Mouse (Mus musculus) liver, embryonic 15.5 days (tissue): ENCODE results near the gene Daam2. TPM values are rescaled to one million over a fixed set of nuclear protein-coding genes. Genes with fewer than 3 reads are reported as not detected.
"Not testable (repeated sequence)": the region's sequence is repeated elsewhere in the genome, so short reads cannot be mapped to it uniquely, and the experiment has no call there.

ENCODE experiments used
- ATAC-seq: fragments of 200-750 bp; cut with Nextera tagmentation; 2 replicates; pipeline ENCODE4 v1.8.0; 2017; ENCODE audit warnings: moderate number of reproducible peaks, mild to moderate bottlenecking, moderate library complexity; ENCODE audit not compliant: insufficient read depth
- H3K27ac ChIP-seq: fragments of 300-500 bp; sonication (generic); replicated peaks from 2 replicates; pipeline ENCODE4 v1.5.1; 2015; ENCODE audit warnings: mild to moderate bottlenecking, inconsistent platforms
- H3K27me3 ChIP-seq: fragments of 300-500 bp; sonication (generic); 2 replicates; pipeline ENCODE4 v1.6.1; 2015; ENCODE audit warnings: mild to moderate bottlenecking, inconsistent platforms
- H3K36me3 ChIP-seq: fragments of 300-500 bp; sonication (generic); replicated peaks from 2 replicates; pipeline ENCODE4 v1.6.1; 2015; ENCODE audit warnings: moderate library complexity, mild to moderate bottlenecking, inconsistent platforms
- H3K4me1 ChIP-seq: fragments of 300-500 bp; sonication (generic); replicated peaks from 2 replicates; pipeline ENCODE4 v1.6.1; 2015; ENCODE audit warnings: inconsistent platforms
- H3K4me2 ChIP-seq: fragments of 300-500 bp; sonication (generic); 2 replicates; pipeline ENCODE4 v1.6.1; 2015; ENCODE audit warnings: moderate library complexity, mild to moderate bottlenecking, inconsistent platforms
- H3K4me3 ChIP-seq: fragments of 300-500 bp; sonication (generic); replicated peaks from 2 replicates; pipeline ENCODE4 v1.5.1; 2015; ENCODE audit warnings: mild to moderate bottlenecking, inconsistent platforms
- H3K9ac ChIP-seq: fragments of 300-500 bp; sonication (generic); 2 replicates; pipeline ENCODE4 v1.6.1; 2015; ENCODE audit warnings: moderate library complexity, mild to moderate bottlenecking, inconsistent platforms
- H3K9me3 ChIP-seq: fragments of 300-500 bp; sonication (generic); replicated peaks from 2 replicates; pipeline ENCODE4 v1.6.1; 2016; ENCODE audit warnings: inconsistent platforms
- WGBS: fragments of 180-500 bp; shearing (Covaris S2); methylation state at CpG from one replicate; pipeline ENCODE4 v1.1.7; 2015; ENCODE audit warnings: mixed read lengths; ENCODE audit not compliant: insufficient replicate concordance; 5-methylcytosine and 5-hydroxymethylcytosine counted together
- polyA plus RNA-seq: library from polyadenylated mRNA; unstranded; fragments of >200 nt; fragmentation: Nextera tagmentation; extraction: Ambion mirVana; gene quantifications from 2 replicates; pipeline ENCODE4 v1.2.1, GENCODE M21; 2015

Gene Daam2
- polyA plus RNA-seq, 1 experiment from 2014 or later = 0.33 TPM

GRCm38 (mm10) chr17:49448570-49449229, 115.4 kb downstream of the Daam2 start:
- H3K27me3 ChIP-seq = no peaks in the 10 kb centered on the region
- H3K4me1 ChIP-seq = no peaks in the 10 kb centered on the region
- no peak overlapping the region for H3K9ac ChIP-seq
- H3K36me3 ChIP-seq = peaks cover 51% of the 10 kb centered on the region
- no peak overlapping the region for H3K4me3 ChIP-seq
- no peaks in the 10 kb centered on the region for H3K9me3 ChIP-seq
- no peak for ATAC-seq
- no peak overlapping the region for H3K27ac ChIP-seq
- 82% methylated on average over 9 of the region's 9 CpGs for WGBS
- no peak overlapping the region for H3K4me2 ChIP-seq

GRCm38 (mm10) chr17:49442841-49443240, 121.3 kb downstream of the Daam2 start:
- not testable (repeated sequence) for H3K9me3 ChIP-seq, H3K27me3 ChIP-seq, H3K4me2 ChIP-seq, ATAC-seq, H3K9ac ChIP-seq, H3K4me3 ChIP-seq
- H3K36me3 ChIP-seq = peaks cover 29% of the 10 kb centered on the region
- H3K27ac ChIP-seq = peak overlapping the region; percentile 72
- peaks cover 35% of the 10 kb centered on the region for H3K4me1 ChIP-seq
- 56% methylated on average over 3 of the region's 3 CpGs for WGBS

DNA sequence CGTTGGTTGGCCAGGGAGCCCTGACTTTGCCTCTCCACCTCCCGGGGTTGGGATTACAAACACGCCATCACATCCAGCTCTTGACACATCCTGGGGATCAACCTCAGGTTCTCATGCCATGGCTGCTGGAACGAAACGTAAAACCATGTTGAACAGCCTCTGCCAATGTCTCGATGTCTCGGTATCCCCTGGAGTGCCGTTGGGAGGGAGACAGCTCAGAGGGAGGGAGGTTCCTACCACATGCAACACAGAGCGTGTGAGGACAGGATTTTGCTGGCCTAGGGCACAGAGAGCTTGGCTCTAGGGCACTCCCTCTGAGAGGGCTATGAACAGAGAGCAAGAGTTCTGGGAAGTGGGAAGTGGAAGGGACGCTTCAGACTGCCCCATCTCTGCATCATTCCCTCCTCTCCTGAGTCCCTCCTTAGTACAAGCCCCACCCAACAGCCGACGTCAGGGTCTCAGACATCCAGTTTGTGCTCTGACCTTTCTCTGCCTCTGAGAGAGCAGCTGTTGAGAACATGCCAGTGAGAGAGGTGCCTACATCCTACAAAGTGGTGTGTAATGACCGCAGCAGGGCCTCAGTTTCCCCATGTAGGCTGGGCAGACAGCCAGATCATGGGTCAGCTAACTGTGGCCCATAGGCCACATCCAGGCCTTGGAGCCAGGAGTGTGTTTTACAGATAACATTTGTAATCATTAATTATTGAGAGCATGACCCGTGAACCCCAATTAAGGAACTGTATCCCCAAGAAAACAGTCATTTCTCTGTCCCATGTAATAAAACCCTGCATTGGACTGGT, 123.6 kb downstream of the Daam2 start:
- peak overlapping the region; percentile 56 for H3K4me3 ChIP-seq

GRCm38 (mm10) chr17:49439706-49440105, 124.4 kb downstream of the Daam2 start:
- 45% methylated on average over 4 of the region's 4 CpGs for WGBS
- peak overlapping the region; percentile 97 for H3K27ac ChIP-seq
- peak; percentile 24 for ATAC-seq
- H3K36me3 ChIP-seq = peaks cover 57% of the 10 kb centered on the region
- no peaks in the 10 kb centered on the region for H3K27me3 ChIP-seq
- peak overlapping the region; percentile 68 for H3K4me2 ChIP-seq
- H3K9ac ChIP-seq = peak overlapping the region; percentile 67
- no peaks in the 10 kb centered on the region for H3K9me3 ChIP-seq
- peak overlapping the region; percentile 56 for H3K4me3 ChIP-seq
- peaks cover 65% of the 10 kb centered on the region for H3K4me1 ChIP-seq

More for the DNA sequence above, 123.6 kb downstream of the Daam2 start:
- ATAC-seq = peak; percentile 19; the same call in 1 of the 2 replicates
- Histone ChIP-seq H3K9me3 (no peaks in the 10 kb centered on the region), H3K4me2 (peak overlapping the region; percentile 68), H3K36me3 (peaks cover 49% of the 10 kb centered on the region), H3K9ac (peak overlapping the region; percentile 67), H3K4me1 (peaks cover 56% of the 10 kb centered on the region), H3K27ac (peak overlapping the region; percentile 97), H3K27me3 (no peaks in the 10 kb centered on the region)
- 69% methylated on average over 14 of the region's 14 CpGs for WGBS

DNA sequence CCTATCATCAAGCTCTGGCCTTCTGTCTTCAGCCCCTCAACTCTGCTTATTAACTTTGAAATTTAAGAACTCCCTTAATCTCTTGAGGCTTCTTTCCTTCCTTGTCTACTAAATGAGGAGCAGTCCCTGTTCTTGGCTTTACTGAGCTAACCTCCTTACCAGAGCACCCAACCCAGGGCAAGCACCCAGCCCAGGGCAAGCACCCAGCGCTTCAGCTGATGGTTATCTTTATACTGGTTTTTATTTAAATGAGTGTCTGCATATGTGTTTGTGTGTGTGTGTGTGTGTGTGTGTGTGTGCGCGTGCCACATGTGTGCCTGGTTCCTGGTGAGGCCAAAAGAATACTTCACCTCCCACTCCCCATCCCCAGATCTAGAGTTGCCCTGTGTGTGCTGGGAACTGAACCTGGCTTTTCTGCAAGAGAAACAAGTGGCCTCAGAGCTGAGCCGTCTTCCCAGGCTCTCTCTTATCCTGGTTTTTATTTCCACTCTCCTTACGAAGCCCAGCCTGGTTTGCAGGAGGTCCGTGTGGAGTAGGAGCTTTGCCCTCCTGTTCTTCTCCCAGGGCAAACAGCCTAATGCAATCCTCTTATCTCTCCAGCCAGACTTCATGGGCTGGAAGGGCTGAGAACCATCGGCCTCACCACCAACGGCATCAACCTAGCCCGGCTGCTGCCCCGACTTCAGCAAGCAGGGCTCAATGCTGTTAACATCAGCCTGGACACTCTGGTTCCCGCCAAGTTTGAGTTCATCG, 125.1 kb downstream of the Daam2 start:
- peak overlapping the region; percentile 67 for H3K9ac ChIP-seq
- H3K36me3 ChIP-seq = peaks cover 64% of the 10 kb centered on the region
- no peaks in the 10 kb centered on the region for H3K27me3 ChIP-seq
- H3K4me1 ChIP-seq = peaks cover 72% of the 10 kb centered on the region
- peak overlapping the region; percentile 97 for H3K27ac ChIP-seq
- WGBS = 20% methylated on average over 12 of the region's 12 CpGs
- H3K4me2 ChIP-seq = peak overlapping the region; percentile 68
- ATAC-seq = peak; percentile 95
- peak overlapping the region; percentile 56 for H3K4me3 ChIP-seq
- H3K9me3 ChIP-seq = no peaks in the 10 kb centered on the region

- Histone ChIP-seq H3K27ac (peak overlapping the region; percentile 97), H3K4me2 (peak overlapping the region; percentile 32), H3K36me3 (peaks cover 81% of the 10 kb centered on the region), H3K4me1 (peaks cover 85% of the 10 kb centered on the region), H3K9ac (0 out of 2 replicates have a peak overlapping the region, but pooled peaks have one; percentile 35)
- not testable (repeated sequence) for ATAC-seq, H3K27me3 ChIP-seq, H3K4me3 ChIP-seq, H3K9me3 ChIP-seq
These were observed 126.8 kb downstream of the Daam2 start for GRCm38 (mm10) chr17:49437306-49437705.

- Histone ChIP-seq H3K4me3 (peak overlapping the region; percentile 8; the same call in 1 of the 2 replicates), H3K9ac (peak overlapping the region; percentile 35; the same call in 1 of the 2 replicates), H3K27me3 (no peaks in the 10 kb centered on the region), H3K4me2 (peak overlapping the region; percentile 32), H3K9me3 (no peaks in the 10 kb centered on the region), H3K4me1 (peaks cover 92% of the 10 kb centered on the region), H3K36me3 (peaks cover 88% of the 10 kb centered on the region), H3K27ac (peak overlapping the region; percentile 97)
- 49% methylated on average over 6 of the region's 6 CpGs for WGBS
- peak; percentile 6; the same call in 1 of the 2 replicates for ATAC-seq
These were observed 127.5 kb downstream of the Daam2 start for GRCm38 (mm10) chr17:49436631-49437030.

DNA sequence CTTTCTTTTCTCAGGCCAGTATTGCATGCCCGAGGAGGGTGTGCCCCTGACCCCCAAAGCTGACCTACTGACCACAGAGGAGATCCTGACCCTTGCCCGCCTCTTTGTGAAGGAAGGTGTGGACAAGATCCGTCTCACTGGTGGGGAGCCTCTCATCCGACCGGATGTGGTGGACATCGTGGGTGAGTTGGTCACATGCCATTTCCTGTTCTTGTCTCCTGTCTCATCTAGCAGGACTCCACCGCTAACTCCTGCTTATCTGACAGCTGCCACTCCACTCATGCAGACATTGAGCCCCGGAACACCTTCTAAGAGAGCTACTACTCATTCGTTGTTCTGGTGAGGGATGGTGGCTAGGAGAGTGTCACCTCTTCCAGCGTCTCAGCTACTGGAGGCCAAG, 129.1 kb downstream of the Daam2 start:
- Histone ChIP-seq H3K4me2 (peak overlapping the region; percentile 13; the same call in 1 of the 2 replicates), H3K27me3 (no peaks in the 10 kb centered on the region), H3K36me3 (peaks cover 82% of the 10 kb centered on the region), H3K4me3 (no peak overlapping the region), H3K4me1 (peaks cover 97% of the 10 kb centered on the region), H3K9me3 (no peaks in the 10 kb centered on the region), H3K9ac (no peak overlapping the region; the same call in 1 of the 2 replicates), H3K27ac (peak overlapping the region; percentile 57)
- 47% methylated on average over 10 of the region's 10 CpGs for WGBS
- no peak for ATAC-seq

GRCm38 (mm10) chr17:49434236-49434635, 129.9 kb downstream of the Daam2 start:
- WGBS = 74% methylated on average over 6 of the region's 6 CpGs
- Histone ChIP-seq H3K4me1 (peaks cover 97% of the 10 kb centered on the region), H3K4me3 (no peak overlapping the region), H3K36me3 (peaks cover 73% of the 10 kb centered on the region), H3K4me2 (no peak overlapping the region), H3K9ac (no peak overlapping the region), H3K27me3 (no peaks in the 10 kb centered on the region), H3K27ac (peak overlapping the region; percentile 57), H3K9me3 (no peaks in the 10 kb centered on the region)
- ATAC-seq = no peak

DNA sequence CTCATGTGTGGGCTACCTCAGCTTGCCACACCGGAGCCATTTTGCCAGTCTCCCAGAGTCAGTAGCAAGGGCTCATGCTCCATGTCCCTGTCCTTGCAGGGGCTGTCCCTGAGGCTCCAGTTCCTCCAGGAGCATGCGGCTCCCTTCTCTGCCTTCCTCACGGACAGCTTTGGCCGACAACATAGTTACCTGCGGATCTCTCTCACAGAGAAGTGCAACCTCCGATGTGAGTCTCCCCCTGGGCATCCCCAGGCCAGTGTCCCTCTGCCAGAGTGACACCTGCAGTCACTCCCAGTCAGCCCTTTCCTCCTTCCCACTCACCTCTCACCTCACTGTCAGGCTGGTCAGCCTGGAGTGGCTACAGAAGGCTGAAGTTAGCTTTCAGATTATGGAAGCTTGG, 131.1 kb downstream of the Daam2 start:
- Histone ChIP-seq H3K4me2 (peak overlapping the region; percentile 74; the same call in 1 of the 2 replicates), H3K4me1 (peaks cover 88% of the 10 kb centered on the region), H3K9me3 (no peaks in the 10 kb centered on the region), H3K27me3 (no peaks in the 10 kb centered on the region), H3K36me3 (peaks cover 63% of the 10 kb centered on the region), H3K27ac (peak overlapping the region; percentile 84), H3K9ac (peak overlapping the region; percentile 18; the same call in 1 of the 2 replicates), H3K4me3 (no peak overlapping the region)
- 95% methylated on average over 6 of the region's 6 CpGs for WGBS
- ATAC-seq = no peak
